Mouse (Mus musculus) kidney, adult 8-10 months (tissue): ENCODE data around the gene Rac1.
A peak's percentile ranks its signal among the peaks of the same experiment; 100 is the strongest.
"Not testable (repeated sequence)": the region's sequence is repeated elsewhere in the genome, so short reads cannot be mapped to it uniquely, and the experiment has no call there.

Experiments used
- DNase-seq, 2 experiments: peaks; one replicate each; pipeline ENCODE4 v3.0.0; 2022

Rac1 gene

GRCm38 (mm10) chr5:143525454-143526225 is 2.2 kb downstream of the Rac1 start:
- DNase-seq, result no peak

- no peak for DNase-seq
Observed at GRCm38 (mm10) chr5:143522882-143523281, 5.0 kb downstream of the Rac1 start.

- peak; percentile 49 to 54 for DNase-seq
Observed at GRCm38 (mm10) chr5:143520415-143520814, 7.4 kb downstream of the Rac1 start.

GRCm38 (mm10) chr5:143518045-143518591 is 9.7 kb downstream of the Rac1 start:
- no peak for DNase-seq

GRCm38 (mm10) chr5:143517436-143517835 is 10.4 kb downstream of the Rac1 start:
- DNase-seq, result no peak

- no peak for DNase-seq
Observed at GRCm38 (mm10) chr5:143517005-143517404, 10.8 kb downstream of the Rac1 start.

- no peak for DNase-seq
Observed at GRCm38 (mm10) chr5:143514878-143515277, 13.0 kb downstream of the Rac1 start.

- DNase-seq, result no peak
Observed at GRCm38 (mm10) chr5:143512305-143512704, 15.5 kb downstream of the Rac1 start.

GRCm38 (mm10) chr5:143511577-143511976 is 16.3 kb downstream of the Rac1 start:
- DNase-seq, result no peak

- DNase-seq, result no peak
Observed at GRCm38 (mm10) chr5:143509737-143510136, 18.1 kb downstream of the Rac1 start.

GRCm38 (mm10) chr5:143509294-143509693 is 18.5 kb downstream of the Rac1 start:
- DNase-seq, result no peak

- no peak for DNase-seq
Observed at GRCm38 (mm10) chr5:143505545-143505944, 22.3 kb downstream of the Rac1 start.

GRCm38 (mm10) chr5:143505056-143505455 is 22.8 kb downstream of the Rac1 start:
- no peak for DNase-seq

GRCm38 (mm10) chr5:143504453-143504852 is 23.4 kb downstream of the Rac1 start:
- no peak for DNase-seq

GRCm38 (mm10) chr5:143503740-143504139 is 24.1 kb downstream of the Rac1 start:
- DNase-seq, result no peak

GRCm38 (mm10) chr5:143502899-143503557 is 24.8 kb downstream of the Rac1 start:
- DNase-seq, result peak; percentile 48 to 50

- no peak for DNase-seq
Observed at GRCm38 (mm10) chr5:143501649-143502048, 26.2 kb downstream of the Rac1 start.

- DNase-seq, result no peak
Observed at GRCm38 (mm10) chr5:143501140-143501539, 26.7 kb downstream of the Rac1 start.

- DNase-seq, result not testable (repeated sequence)
Observed at GRCm38 (mm10) chr5:143500711-143501110, 27.1 kb downstream of the Rac1 start.

GRCm38 (mm10) chr5:143499686-143500085 is 28.1 kb downstream of the Rac1 start:
- no peak for DNase-seq

GRCm38 (mm10) chr5:143499197-143499596 is 28.6 kb downstream of the Rac1 start:
- no peak for DNase-seq

- no peak for DNase-seq
Observed at GRCm38 (mm10) chr5:143497451-143497850, 30.4 kb downstream of the Rac1 start.

GRCm38 (mm10) chr5:143495708-143496107 is 32.1 kb downstream of the Rac1 start:
- no peak for DNase-seq

- DNase-seq, result no peak
Observed at GRCm38 (mm10) chr5:143493163-143493562, 34.7 kb downstream of the Rac1 start.
